Mouse (Mus musculus) stomach, postnatal 0 days (tissue): ENCODE data around the gene Rpl41. TPM values are rescaled to one million over a fixed set of nuclear protein-coding genes. Genes with fewer than 3 reads are reported as not detected.

ENCODE experiments used
- ATAC-seq: fragments of 200-750 bp; cut with Nextera tagmentation; 2 replicates; pipeline ENCODE4 v1.8.0; 2017; ENCODE audit not compliant: low FRiP score, low TSS enrichment
- DNase-seq: peaks from one replicate; pipeline ENCODE4 v3.0.0-alpha.2; 2016; ENCODE audit warnings: low spot score
- H3K27ac ChIP-seq: fragments of 300-500 bp; sonication (generic); replicated peaks from 2 replicates; pipeline ENCODE4 v1.5.1; 2014; ENCODE audit warnings: mild to moderate bottlenecking, control low read depth
- H3K27me3 ChIP-seq: fragments of 300-500 bp; sonication (generic); 2 replicates; pipeline ENCODE4 v1.6.1; 2014; ENCODE audit warnings: low read length; ENCODE audit not compliant: control insufficient read depth, insufficient read depth
- H3K36me3 ChIP-seq: fragments of 300-500 bp; sonication (generic); 2 replicates; pipeline ENCODE4 v1.6.1; 2014; ENCODE audit warnings: low read length, mixed read lengths; ENCODE audit not compliant: control insufficient read depth, insufficient read depth
- H3K4me1 ChIP-seq: fragments of 300-500 bp; sonication (generic); replicated peaks from 2 replicates; pipeline ENCODE4 v1.6.1; 2014; ENCODE audit warnings: antibody characterized with exemption; ENCODE audit not compliant: control insufficient read depth, insufficient read depth
- H3K4me2 ChIP-seq: fragments of 300-500 bp; sonication (generic); replicated peaks from 2 replicates; pipeline ENCODE4 v1.6.1; 2014; ENCODE audit warnings: low read depth, mild to moderate bottlenecking, control low read depth, moderate library complexity
- H3K4me3 ChIP-seq: fragments of 300-500 bp; sonication (generic); 2 replicates; pipeline ENCODE4 v1.5.1; 2014; ENCODE audit warnings: low read depth, low read length, control low read depth
- H3K9ac ChIP-seq: fragments of 300-500 bp; sonication (generic); 2 replicates; pipeline ENCODE4 v1.6.1; 2014; ENCODE audit warnings: mild to moderate bottlenecking, low read length, control low read depth, mixed read lengths
- H3K9me3 ChIP-seq: fragments of 300-500 bp; sonication (generic); 2 replicates; pipeline ENCODE4 v1.6.1; 2016; ENCODE audit warnings: low read length; ENCODE audit not compliant: control insufficient read depth
- CTCF ChIP-seq: IDR thresholded peaks from 2 replicates; pipeline ENCODE4 v1.5.1; 2016; ENCODE audit warnings: antibody characterized with exemption, low read depth, mild to moderate bottlenecking, moderate library complexity
- EP300 ChIP-seq: optimal IDR thresholded peaks from 2 replicates; pipeline ENCODE3; 2016; ENCODE audit warnings: antibody characterized with exemption
- whole genome bisulfite sequencing: fragments of 180-500 bp; shearing (Covaris S2); extraction: QIAGEN DNeasy Blood & Tissue Kit; methylation state at CpG from one replicate; pipeline ENCODE4 v1.1.7; 2014; 5-methylcytosine and 5-hydroxymethylcytosine counted together
- polyA plus RNA-seq: library from polyadenylated mRNA; unstranded; fragments of >200 nt; fragmentation: Nextera tagmentation; extraction: Ambion mirVana; gene quantifications from 2 replicates; pipeline ENCODE4 v1.2.1, GENCODE M21; 2015

Rpl41 gene
- polyA plus RNA-seq, 1 experiment from 2014 or later = 3,693 TPM

- Histone ChIP-seq H3K4me1 (0 out of 2 replicates have a peak, but pooled peaks cover 7% of the 10 kb centered on the region), H3K27me3 (no peaks in the 10 kb centered on the region), H3K9me3 (no peaks in the 10 kb centered on the region), H3K4me3 (no peak overlapping the region), H3K4me2 (peak overlapping the region; percentile 98), H3K27ac (peak overlapping the region; percentile 98), H3K36me3 (peaks cover 2% of the 10 kb centered on the region; the same call in 1 of the 2 replicates), H3K9ac (peak overlapping the region; percentile 24)
- DNase-seq (no peak), ATAC-seq (no peak)
- WGBS = 14% methylated on average over 1 of the region's 1 CpGs
- TF ChIP-seq CTCF = no peak
- TF ChIP-seq EP300 = no peak
Observed at GRCm38 (mm10) chr10:128586546-128586945, 37.4 kb upstream of the Rpl41 start.

GRCm38 (mm10) chr10:128584386-128584785 lies 35.3 kb upstream of the Rpl41 start:
- peak overlapping the region; percentile 82 for H3K27ac ChIP-seq
- TF ChIP-seq CTCF (no peak), EP300 (peak; percentile 59)
- no peak overlapping the region for H3K4me3 ChIP-seq
- H3K36me3 ChIP-seq = peaks cover 2% of the 10 kb centered on the region; the same call in 1 of the 2 replicates
- H3K4me2 ChIP-seq = peak overlapping the region; percentile 8; the same call in 1 of the 2 replicates
- H3K9ac ChIP-seq = no peak overlapping the region; the same call in 1 of the 2 replicates
- no peaks in the 10 kb centered on the region for H3K27me3 ChIP-seq
- 0 out of 2 replicates have a peak, but pooled peaks cover 7% of the 10 kb centered on the region for H3K4me1 ChIP-seq
- ATAC-seq (peak; percentile 68), DNase-seq (peak; percentile 90)
- WGBS = 8% methylated on average over 4 of the region's 4 CpGs
- H3K9me3 ChIP-seq = no peaks in the 10 kb centered on the region

- 26% methylated on average over 7 of the region's 7 CpGs for WGBS
- Histone ChIP-seq H3K9ac (peak overlapping the region; percentile 27; the same call in 1 of the 2 replicates), H3K36me3 (peaks cover 2% of the 10 kb centered on the region; the same call in 1 of the 2 replicates), H3K4me2 (peak overlapping the region; percentile 8; the same call in 1 of the 2 replicates), H3K4me1 (0 out of 2 replicates have a peak, but pooled peaks cover 7% of the 10 kb centered on the region), H3K27me3 (no peaks in the 10 kb centered on the region), H3K9me3 (no peaks in the 10 kb centered on the region), H3K27ac (peak overlapping the region; percentile 82), H3K4me3 (no peak overlapping the region)
- no peak for TF ChIP-seq CTCF
- TF ChIP-seq EP300 = no peak
- ATAC-seq = peak; percentile 72
- DNase-seq = peak; percentile 80
Observed at GRCm38 (mm10) chr10:128583644-128584043, 34.5 kb upstream of the Rpl41 start.

- H3K36me3 ChIP-seq = peaks cover 2% of the 10 kb centered on the region; the same call in 1 of the 2 replicates
- H3K27ac ChIP-seq = peak overlapping the region; percentile 15; the same call in 1 of the 2 replicates
- 0 out of 2 replicates have a peak, but pooled peaks cover 7% of the 10 kb centered on the region for H3K4me1 ChIP-seq
- no peak overlapping the region for H3K4me3 ChIP-seq
- no peak overlapping the region for H3K9ac ChIP-seq
- 85% methylated on average over 4 of the region's 4 CpGs for WGBS
- no peaks in the 10 kb centered on the region for H3K27me3 ChIP-seq
- ATAC-seq (no peak), DNase-seq (no peak)
- no peaks in the 10 kb centered on the region for H3K9me3 ChIP-seq
- TF ChIP-seq EP300 (no peak), CTCF (no peak)
- no peak overlapping the region for H3K4me2 ChIP-seq
Observed at GRCm38 (mm10) chr10:128579731-128580130, 30.6 kb upstream of the Rpl41 start.

GRCm38 (mm10) chr10:128579298-128579697 lies 30.2 kb upstream of the Rpl41 start:
- TF ChIP-seq EP300 (no peak), CTCF (no peak)
- Histone ChIP-seq H3K36me3 (peaks cover 2% of the 10 kb centered on the region; the same call in 1 of the 2 replicates), H3K27me3 (no peaks in the 10 kb centered on the region), H3K4me1 (0 out of 2 replicates have a peak, but pooled peaks cover 7% of the 10 kb centered on the region), H3K9me3 (no peaks in the 10 kb centered on the region), H3K9ac (no peak overlapping the region), H3K4me2 (no peak overlapping the region), H3K27ac (peak overlapping the region; percentile 15), H3K4me3 (no peak overlapping the region)
- ATAC-seq = peak; percentile 78
- peak; percentile 71 for DNase-seq
- 48% methylated on average over 3 of the region's 3 CpGs for WGBS

- H3K27ac ChIP-seq = no peak overlapping the region
- H3K27me3 ChIP-seq = no peaks in the 10 kb centered on the region
Observed at GRCm38 (mm10) chr10:128578330-128578729, 29.2 kb upstream of the Rpl41 start.

More at GRCm38 (mm10) chr10:128578330-128578729, 29.2 kb upstream of the Rpl41 start:
- 65% methylated on average over 11 of the region's 11 CpGs for WGBS
- peaks cover 2% of the 10 kb centered on the region; the same call in 1 of the 2 replicates for H3K36me3 ChIP-seq
- DNase-seq = no peak
- H3K9ac ChIP-seq = no peak overlapping the region
- H3K4me1 ChIP-seq = no peaks in the 10 kb centered on the region
- H3K9me3 ChIP-seq = no peaks in the 10 kb centered on the region
- TF ChIP-seq CTCF (no peak), EP300 (no peak)
- ATAC-seq = no peak
- H3K4me2 ChIP-seq = no peak overlapping the region
- H3K4me3 ChIP-seq = no peak overlapping the region
